Mouse (Mus musculus): ENCODE results near the gene Ino80d. TPM values are rescaled to one million over a fixed set of nuclear protein-coding genes. Genes with fewer than 3 reads are reported as not detected.
A peak's percentile ranks its signal among the peaks of the same experiment; 100 is the strongest.

Ino80d gene
- polyA plus RNA-seq, 1 experiment from 2014 or later: 7.8 TPM

GRCm38 (mm10) chr1:63113274-63114135 is 962 bp downstream of the Ino80d start:
- Histone ChIP-seq H3K4me2 (peak overlapping the region; percentile 69), H3K36me3 (ENCODE audit: control insufficient read depth, insufficient read depth, low read length) (peaks cover 3% of the 10 kb centered on the region; the same call in 1 of the 2 replicates), H3K9ac (ENCODE audit: low read length) (peak overlapping the region; percentile 100), H3K4me1 (ENCODE audit: control insufficient read depth, insufficient read depth, low read length) (peaks cover 17% of the 10 kb centered on the region), H3K27me3 (ENCODE audit: control insufficient read depth, insufficient read depth, low read length) (no peaks in the 10 kb centered on the region), H3K27ac (ENCODE audit: low read depth, low read length) (peak overlapping the region; percentile 90), H3K9me3 (ENCODE audit: control insufficient read depth, low read length) (no peaks in the 10 kb centered on the region), H3K4me3 (ENCODE audit: low read depth, low read length) (peak overlapping the region; percentile 97)
- WGBS: under 1% methylated on average over 50 of the region's 92 CpGs
- DNase-seq (ENCODE audit: low spot score, missing footprints) (peak; percentile 94), ATAC-seq (ENCODE audit: low FRiP score) (peak; percentile 71)

- Histone ChIP-seq H3K9ac (ENCODE audit: low read length) (peak overlapping the region; percentile 100), H3K4me3 (ENCODE audit: low read depth, low read length) (peak overlapping the region; percentile 97), H3K27ac (ENCODE audit: low read depth, low read length) (no peak overlapping the region), H3K9me3 (ENCODE audit: control insufficient read depth, low read length) (no peaks in the 10 kb centered on the region), H3K36me3 (ENCODE audit: control insufficient read depth, insufficient read depth, low read length) (no peaks in the 10 kb centered on the region), H3K4me1 (ENCODE audit: control insufficient read depth, insufficient read depth, low read length) (peaks cover 17% of the 10 kb centered on the region), H3K27me3 (ENCODE audit: control insufficient read depth, insufficient read depth, low read length) (no peaks in the 10 kb centered on the region), H3K4me2 (peak overlapping the region; percentile 69)
- ATAC-seq (ENCODE audit: low FRiP score) (no peak), DNase-seq (ENCODE audit: low spot score, missing footprints) (peak; percentile 93)
- WGBS: 3% methylated on average over 11 of the region's 11 CpGs
These were observed 1.6 kb downstream of the Ino80d start for GRCm38 (mm10) chr1:63112865-63113261.

- DNase-seq (ENCODE audit: low spot score, missing footprints): peak; percentile 83
- no peaks in the 10 kb centered on the region for H3K27me3 ChIP-seq (ENCODE audit: control insufficient read depth, insufficient read depth, low read length)
- H3K9me3 ChIP-seq (ENCODE audit: control insufficient read depth, low read length): no peaks in the 10 kb centered on the region
- peak overlapping the region; percentile 100 for H3K9ac ChIP-seq (ENCODE audit: low read length)
- peak overlapping the region; percentile 69 for H3K4me2 ChIP-seq
- 42% methylated on average over 8 of the region's 8 CpGs for WGBS
- H3K27ac ChIP-seq (ENCODE audit: low read depth, low read length): no peak overlapping the region
- H3K4me3 ChIP-seq (ENCODE audit: low read depth, low read length): peak overlapping the region; percentile 97
- H3K36me3 ChIP-seq (ENCODE audit: control insufficient read depth, insufficient read depth, low read length): no peaks in the 10 kb centered on the region
- H3K4me1 ChIP-seq (ENCODE audit: control insufficient read depth, insufficient read depth, low read length): peaks cover 17% of the 10 kb centered on the region
- no peak for ATAC-seq (ENCODE audit: low FRiP score)
These were observed 2.2 kb downstream of the Ino80d start for GRCm38 (mm10) chr1:63112151-63112864.

GRCm38 (mm10) chr1:63110536-63111285 is 3.8 kb downstream of the Ino80d start:
- peaks cover 12% of the 10 kb centered on the region for H3K4me1 ChIP-seq (ENCODE audit: control insufficient read depth, insufficient read depth, low read length)
- H3K4me3 ChIP-seq (ENCODE audit: low read depth, low read length): no peak overlapping the region
- peak overlapping the region; percentile 16; the same call in 1 of the 2 replicates for H3K27ac ChIP-seq (ENCODE audit: low read depth, low read length)
- H3K9ac ChIP-seq (ENCODE audit: low read length): no peak overlapping the region
- 54% methylated on average over 7 of the region's 7 CpGs for WGBS
- H3K9me3 ChIP-seq (ENCODE audit: control insufficient read depth, low read length): no peaks in the 10 kb centered on the region
- H3K36me3 ChIP-seq (ENCODE audit: control insufficient read depth, insufficient read depth, low read length): no peaks in the 10 kb centered on the region
- DNase-seq (ENCODE audit: low spot score, missing footprints) (peak; percentile 86), ATAC-seq (ENCODE audit: low FRiP score) (no peak)
- H3K4me2 ChIP-seq: no peak overlapping the region
- H3K27me3 ChIP-seq (ENCODE audit: control insufficient read depth, insufficient read depth, low read length): no peaks in the 10 kb centered on the region

GRCm38 (mm10) chr1:63107614-63108327 is 6.7 kb downstream of the Ino80d start:
- Histone ChIP-seq H3K4me3 (ENCODE audit: low read depth, low read length) (no peak overlapping the region), H3K9me3 (ENCODE audit: control insufficient read depth, low read length) (no peaks in the 10 kb centered on the region), H3K9ac (ENCODE audit: low read length) (no peak overlapping the region), H3K36me3 (ENCODE audit: control insufficient read depth, insufficient read depth, low read length) (peaks cover 2% of the 10 kb centered on the region; the same call in 1 of the 2 replicates), H3K27me3 (ENCODE audit: control insufficient read depth, insufficient read depth, low read length) (no peaks in the 10 kb centered on the region), H3K27ac (ENCODE audit: low read depth, low read length) (no peak overlapping the region), H3K4me2 (no peak overlapping the region), H3K4me1 (ENCODE audit: control insufficient read depth, insufficient read depth, low read length) (peaks cover 8% of the 10 kb centered on the region)
- DNase-seq (ENCODE audit: low spot score, missing footprints): no peak
- WGBS: 89% methylated on average over 6 of the region's 6 CpGs
- no peak for ATAC-seq (ENCODE audit: low FRiP score)

GRCm38 (mm10) chr1:63102758-63103451 is 11.6 kb downstream of the Ino80d start:
- H3K4me3 ChIP-seq (ENCODE audit: low read depth, low read length): no peak overlapping the region
- ATAC-seq (ENCODE audit: low FRiP score): no peak
- no peak overlapping the region for H3K4me2 ChIP-seq
- no peak overlapping the region for H3K27ac ChIP-seq (ENCODE audit: low read depth, low read length)
- DNase-seq (ENCODE audit: low spot score, missing footprints): no peak
- peaks cover 4% of the 10 kb centered on the region; the same call in 1 of the 2 replicates for H3K36me3 ChIP-seq (ENCODE audit: control insufficient read depth, insufficient read depth, low read length)
- H3K9me3 ChIP-seq (ENCODE audit: control insufficient read depth, low read length): no peaks in the 10 kb centered on the region
- no peaks in the 10 kb centered on the region for H3K27me3 ChIP-seq (ENCODE audit: control insufficient read depth, insufficient read depth, low read length)
- H3K9ac ChIP-seq (ENCODE audit: low read length): no peak overlapping the region
- no peaks in the 10 kb centered on the region for H3K4me1 ChIP-seq (ENCODE audit: control insufficient read depth, insufficient read depth, low read length)
- WGBS: 93% methylated on average over 12 of the region's 12 CpGs

- 90% methylated on average over 8 of the region's 8 CpGs for WGBS
- Histone ChIP-seq H3K4me3 (ENCODE audit: low read depth, low read length) (no peak overlapping the region), H3K9me3 (ENCODE audit: control insufficient read depth, low read length) (no peaks in the 10 kb centered on the region), H3K4me1 (ENCODE audit: control insufficient read depth, insufficient read depth, low read length) (no peaks in the 10 kb centered on the region), H3K36me3 (ENCODE audit: control insufficient read depth, insufficient read depth, low read length) (peaks cover 4% of the 10 kb centered on the region; the same call in 1 of the 2 replicates), H3K27me3 (ENCODE audit: control insufficient read depth, insufficient read depth, low read length) (no peaks in the 10 kb centered on the region), H3K9ac (ENCODE audit: low read length) (no peak overlapping the region), H3K27ac (ENCODE audit: low read depth, low read length) (no peak overlapping the region), H3K4me2 (no peak overlapping the region)
- ATAC-seq (ENCODE audit: low FRiP score): no peak
- no peak for DNase-seq (ENCODE audit: low spot score, missing footprints)
These were observed 14.3 kb downstream of the Ino80d start for GRCm38 (mm10) chr1:63100196-63100595.

GRCm38 (mm10) chr1:63098831-63099230 is 15.6 kb downstream of the Ino80d start:
- Histone ChIP-seq H3K9me3 (ENCODE audit: control insufficient read depth, low read length) (no peaks in the 10 kb centered on the region), H3K9ac (ENCODE audit: low read length) (no peak overlapping the region), H3K27me3 (ENCODE audit: control insufficient read depth, insufficient read depth, low read length) (no peaks in the 10 kb centered on the region), H3K4me3 (ENCODE audit: low read depth, low read length) (no peak overlapping the region), H3K27ac (ENCODE audit: low read depth, low read length) (no peak overlapping the region), H3K4me1 (ENCODE audit: control insufficient read depth, insufficient read depth, low read length) (no peaks in the 10 kb centered on the region), H3K36me3 (ENCODE audit: control insufficient read depth, insufficient read depth, low read length) (0 out of 2 replicates have a peak, but pooled peaks cover 4% of the 10 kb centered on the region), H3K4me2 (no peak overlapping the region)
- ATAC-seq (ENCODE audit: low FRiP score) (no peak), DNase-seq (ENCODE audit: low spot score, missing footprints) (no peak)
- WGBS: 86% methylated on average over 4 of the region's 4 CpGs

Measured in midbrain, embryonic 11.5 days (tissue).